Mouse (Mus musculus) thymus, postnatal 14 days (tissue): ENCODE results near the gene Dpm2.

Experiments used
- DNase-seq: peaks from one replicate; pipeline ENCODE4 v3.0.0; 2021

Gene Dpm2

DNA sequence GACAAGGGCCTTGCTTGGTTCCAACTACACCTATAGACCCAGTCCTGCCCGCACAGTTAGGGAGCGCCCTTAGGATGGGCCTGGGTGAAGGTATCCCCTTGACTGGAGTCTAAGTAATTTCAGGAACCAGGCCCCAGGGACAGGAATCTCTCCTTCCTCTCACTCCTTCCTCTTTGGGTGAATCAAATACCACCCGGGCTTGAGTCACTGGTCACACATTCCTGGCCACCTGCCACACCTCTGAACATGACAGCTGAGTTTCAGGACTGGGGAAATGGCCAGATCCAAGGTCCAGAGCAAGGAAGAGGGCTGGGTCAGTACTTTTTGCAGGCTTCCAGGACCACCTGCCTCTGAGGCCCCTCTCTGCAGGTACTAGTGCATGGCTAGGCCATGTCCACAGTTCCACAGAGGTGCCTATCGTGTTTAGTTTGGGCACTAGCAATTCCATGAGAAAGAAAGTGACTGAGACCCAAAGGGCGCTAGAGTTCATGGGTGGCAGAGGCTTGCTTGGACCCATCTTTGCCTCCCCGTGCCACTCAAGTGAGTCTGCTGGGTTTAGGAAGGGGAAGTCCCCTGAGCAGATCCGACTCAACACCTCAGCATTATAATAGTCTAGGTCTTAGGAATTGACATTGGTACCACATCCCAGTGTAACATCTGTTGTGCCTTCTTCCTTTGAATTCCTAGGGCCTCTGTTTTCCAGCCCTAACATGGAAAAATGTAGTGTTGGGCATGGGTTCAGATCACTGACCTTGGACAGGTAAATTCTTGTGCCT is 22.5 kb upstream of the Dpm2 start:
- DNase-seq = no peak

DNA sequence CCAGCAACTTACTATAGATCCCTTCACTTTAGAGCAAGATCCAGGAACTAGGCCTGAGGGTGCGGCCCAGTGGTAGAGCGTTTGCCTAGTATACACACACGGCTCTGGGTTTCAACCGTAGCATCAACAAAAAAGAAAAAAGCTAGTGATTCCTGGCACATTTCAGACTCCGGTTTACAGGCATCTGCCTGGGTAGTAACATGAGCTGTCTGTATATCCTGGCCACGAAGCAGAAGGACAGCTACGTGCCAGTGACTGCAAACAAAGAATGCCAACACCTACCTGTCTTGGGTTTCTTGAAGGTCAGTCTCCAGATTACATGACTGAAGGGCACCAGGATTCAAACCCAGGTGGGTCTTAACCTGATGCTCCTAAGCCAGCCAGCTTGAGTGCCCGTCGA is 21.5 kb upstream of the Dpm2 start:
- DNase-seq = no peak

DNA sequence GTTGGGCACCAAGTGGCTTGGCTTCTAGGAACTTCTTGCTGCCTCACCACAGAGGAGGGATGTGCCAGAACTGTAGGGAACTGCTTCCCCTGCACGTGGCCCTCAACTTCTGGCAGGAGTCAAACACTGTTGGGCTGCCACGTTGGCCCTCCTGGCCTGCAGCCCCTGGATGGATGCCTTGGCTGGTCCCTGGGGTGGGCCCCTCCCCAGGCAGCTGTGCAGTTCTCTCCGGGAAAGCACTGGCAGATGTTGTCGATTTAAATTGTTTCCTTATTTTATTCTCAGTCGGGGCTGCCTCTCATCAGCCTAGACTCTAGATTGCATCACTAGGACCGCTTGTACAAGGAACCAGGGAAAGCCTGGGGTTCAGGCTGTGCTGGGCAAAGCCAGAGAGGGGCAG is 20.9 kb upstream of the Dpm2 start:
- DNase-seq = no peak

DNA sequence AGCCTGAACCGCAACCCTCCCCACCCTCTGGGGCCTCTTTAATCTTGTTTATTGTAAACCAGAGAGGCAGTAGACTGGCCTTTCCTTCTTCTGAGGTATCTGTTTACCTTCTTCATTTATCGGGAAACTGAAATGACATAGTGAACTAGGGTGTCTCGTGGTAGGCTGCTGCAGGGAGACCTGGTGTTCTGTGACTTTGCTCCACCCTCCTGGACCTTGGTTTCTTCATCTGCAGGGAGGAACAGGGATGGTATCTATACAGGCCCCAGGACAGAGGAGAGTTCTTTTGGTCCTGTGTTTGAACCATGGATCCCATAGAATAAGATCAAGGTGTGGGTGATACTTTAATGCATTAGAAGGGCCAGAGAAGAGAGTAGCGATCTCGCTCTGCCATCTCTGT is 19.4 kb upstream of the Dpm2 start:
- no peak for DNase-seq

DNA sequence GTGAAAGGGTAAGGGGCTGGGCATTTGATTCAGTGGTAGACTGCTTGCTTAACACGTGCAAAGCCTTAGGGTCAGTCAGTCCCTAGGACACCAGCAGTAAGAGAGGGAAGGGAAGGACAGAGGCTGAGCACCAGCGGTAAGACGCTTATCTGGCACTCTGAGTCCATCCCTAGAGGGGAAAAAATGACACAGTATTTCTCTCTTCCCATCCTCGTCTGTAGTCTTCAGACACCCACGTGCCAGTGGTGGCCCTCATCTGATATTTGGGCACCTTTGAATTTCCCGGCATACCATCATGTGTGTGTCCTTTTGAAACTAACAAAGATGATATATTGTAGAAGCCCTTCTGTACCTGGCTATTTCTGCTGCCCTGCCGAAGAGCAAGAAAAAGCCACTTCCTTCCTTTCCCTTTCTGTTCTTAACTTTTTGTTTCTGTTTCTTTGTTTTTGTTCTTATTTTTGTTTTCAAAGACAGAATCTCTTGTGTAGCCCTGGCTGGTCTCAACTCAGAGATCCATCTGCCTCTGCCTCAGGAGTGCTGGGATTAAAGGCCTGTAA is 17.0 kb upstream of the Dpm2 start:
- no peak for DNase-seq

DNA sequence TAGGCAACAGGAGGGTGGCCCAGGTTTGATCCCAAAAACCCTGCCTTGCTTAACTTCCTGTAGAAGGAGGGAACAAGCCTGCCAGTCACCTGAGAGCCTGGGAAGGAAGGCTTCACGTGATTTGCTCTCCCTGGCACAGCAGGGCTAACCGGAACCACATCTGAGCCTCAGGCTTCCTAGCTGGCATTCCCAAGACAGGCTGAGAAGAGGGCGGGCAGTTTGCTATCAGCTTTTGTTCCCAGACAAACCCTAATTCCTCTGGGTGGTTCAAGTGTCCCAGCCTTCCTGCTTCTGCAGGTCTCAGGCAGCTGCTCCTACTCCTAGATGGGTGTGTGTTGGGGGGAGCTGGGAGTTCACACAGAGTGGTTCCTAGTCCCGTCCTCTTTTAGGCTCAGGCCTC is 15.2 kb upstream of the Dpm2 start:
- no peak for DNase-seq

DNA sequence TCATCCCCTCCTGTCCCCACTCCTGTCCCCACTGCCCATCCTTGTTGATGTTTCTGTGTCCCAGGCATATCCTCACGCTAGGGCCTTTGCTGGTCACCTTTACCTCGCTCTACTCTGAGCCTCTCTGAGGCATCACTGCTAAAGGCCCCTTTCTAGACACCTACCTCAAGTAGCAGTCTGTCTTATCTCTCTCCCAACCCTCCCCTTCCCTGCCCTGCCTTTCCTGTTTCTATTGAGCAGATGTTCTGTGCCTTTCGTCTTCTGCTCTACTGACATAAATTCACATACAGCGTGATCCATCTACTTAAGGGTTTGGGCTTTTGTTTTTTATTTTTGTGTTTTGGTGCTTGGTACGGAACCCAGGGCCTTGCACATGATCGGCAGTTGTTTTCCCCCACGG is 14.6 kb upstream of the Dpm2 start:
- peak; percentile 59 for DNase-seq

DNA sequence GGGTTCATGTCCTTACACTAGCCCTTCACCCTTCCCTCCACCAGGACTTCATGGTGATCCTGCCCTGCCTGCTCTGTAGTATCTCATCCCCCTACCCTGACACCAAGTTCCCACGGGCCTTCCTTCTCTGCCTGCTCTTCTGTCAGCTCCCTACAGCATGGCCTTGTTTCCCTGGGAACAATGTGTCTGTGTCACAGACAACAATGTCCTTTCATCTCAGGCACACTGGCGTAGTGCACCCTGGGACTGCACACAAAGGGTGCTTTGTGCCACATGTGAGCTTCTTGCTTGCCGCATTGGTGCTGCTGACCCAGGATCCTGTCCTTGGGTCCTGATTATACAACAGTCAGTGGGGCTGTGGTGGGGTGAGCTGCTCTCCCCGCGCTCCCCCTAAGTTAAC is 11.1 kb upstream of the Dpm2 start:
- DNase-seq = no peak

DNA sequence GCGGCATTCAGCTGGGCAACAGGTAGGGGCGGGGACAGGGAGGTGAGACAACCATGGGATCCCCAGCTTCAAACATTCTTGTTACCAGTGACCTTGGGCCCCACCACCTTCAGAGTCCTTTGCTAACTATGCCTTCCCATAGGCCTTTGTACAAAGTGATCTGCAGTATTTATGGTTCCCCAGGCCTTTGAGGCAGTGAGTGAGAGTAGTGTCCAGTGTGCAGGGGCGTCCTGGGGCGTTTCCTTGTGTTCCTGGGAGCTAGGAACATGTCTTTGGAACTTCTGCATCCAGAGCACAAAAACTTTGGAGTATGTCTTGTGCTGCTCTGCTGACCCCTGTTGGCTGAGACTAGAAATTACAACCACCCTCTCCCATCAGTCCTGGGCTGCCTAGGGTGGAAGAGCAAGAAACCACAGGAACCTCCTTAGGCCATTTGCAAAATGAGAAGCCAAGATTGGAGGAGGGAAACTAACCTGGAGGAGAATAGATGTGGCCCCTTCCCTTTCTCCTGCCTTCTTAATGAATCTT is 4.1 kb upstream of the Dpm2 start:
- peak; percentile 75 for DNase-seq

DNA sequence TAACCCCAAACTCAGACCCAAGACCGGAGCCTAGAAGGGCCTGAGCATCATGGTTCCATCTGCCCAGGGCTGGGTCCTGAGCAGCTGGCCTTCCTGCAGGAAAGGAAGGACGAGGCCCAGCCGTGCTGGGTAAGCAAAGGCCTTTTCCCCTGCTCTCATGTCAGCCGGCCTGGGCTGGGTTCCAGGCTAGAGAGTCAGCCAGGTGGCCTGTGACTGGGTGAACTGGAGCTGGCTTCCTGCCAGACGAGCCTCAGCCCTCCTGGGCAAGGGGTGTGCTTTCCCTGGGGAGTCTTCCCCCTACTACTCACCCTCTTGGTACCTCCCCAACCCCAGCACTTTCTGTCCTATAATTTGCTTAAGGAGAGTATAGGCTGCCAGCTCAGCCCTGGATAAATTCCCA is 2.5 kb upstream of the Dpm2 start:
- no peak for DNase-seq

DNA sequence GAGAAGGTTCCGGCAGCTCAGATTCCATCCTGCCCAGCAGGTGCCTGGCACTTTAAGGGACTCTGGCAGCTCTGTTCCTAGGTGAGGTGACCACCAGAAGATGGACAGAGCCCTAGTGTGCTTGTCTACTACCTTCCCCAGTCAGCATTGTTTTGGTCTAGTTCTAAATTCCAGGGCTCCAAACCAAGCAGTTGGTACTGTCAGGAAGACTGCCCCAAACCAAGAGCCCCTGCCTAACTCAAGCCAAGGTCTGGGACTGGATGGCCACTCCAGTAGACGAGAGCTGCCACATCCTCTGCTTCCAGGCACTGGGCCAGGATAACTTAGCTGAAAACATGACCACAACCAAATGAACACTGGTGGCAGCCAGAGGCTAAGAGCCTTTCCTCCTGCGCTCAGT is 1.7 kb upstream of the Dpm2 start:
- DNase-seq = no peak

DNA sequence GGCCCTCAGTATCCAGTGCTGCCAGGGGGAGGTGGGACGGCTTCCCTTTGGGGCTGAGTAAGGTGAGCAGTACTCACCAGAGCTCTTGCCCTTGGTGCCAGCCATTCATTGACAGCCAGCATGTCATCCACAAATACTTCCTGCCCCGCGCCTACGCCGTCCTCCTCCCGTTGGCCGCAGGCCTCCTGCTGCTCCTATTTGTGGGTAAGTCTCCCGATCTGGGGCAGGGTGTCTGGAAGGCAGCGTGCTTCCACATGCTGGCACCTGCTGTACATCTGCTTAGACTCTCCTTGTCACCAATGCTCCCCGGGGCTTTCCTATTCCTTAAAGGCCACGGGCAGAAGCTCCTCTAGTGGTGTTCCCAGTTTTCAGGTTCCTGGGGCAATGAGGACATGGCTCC is 1.5 kb downstream of the Dpm2 start:
- no peak for DNase-seq

DNA sequence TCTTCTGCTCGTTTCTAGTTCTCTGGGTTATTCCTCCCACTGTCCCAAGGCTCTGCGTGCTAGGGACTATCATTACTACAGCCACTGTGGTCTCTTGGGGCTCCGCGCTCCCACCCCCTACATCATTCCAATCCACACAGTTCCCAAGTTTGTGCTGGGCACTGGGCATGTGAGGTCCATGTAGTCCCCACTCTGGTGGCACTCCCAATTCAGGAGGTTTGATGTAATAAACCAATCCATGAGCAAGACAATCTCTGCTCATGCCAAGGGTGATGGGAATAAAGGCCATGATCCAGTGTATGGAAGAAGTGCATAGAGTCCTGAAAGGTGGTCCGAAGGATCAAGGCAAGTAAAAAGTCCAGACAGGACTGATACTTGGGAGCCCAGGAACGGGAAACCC is 3.8 kb downstream of the Dpm2 start, which contains the start of gene Pip5kl1:
Gene Pip5kl1 (plus strand): TSS at position 301 of the 400 bp plus-strand sequence.
- no peak for DNase-seq

DNA sequence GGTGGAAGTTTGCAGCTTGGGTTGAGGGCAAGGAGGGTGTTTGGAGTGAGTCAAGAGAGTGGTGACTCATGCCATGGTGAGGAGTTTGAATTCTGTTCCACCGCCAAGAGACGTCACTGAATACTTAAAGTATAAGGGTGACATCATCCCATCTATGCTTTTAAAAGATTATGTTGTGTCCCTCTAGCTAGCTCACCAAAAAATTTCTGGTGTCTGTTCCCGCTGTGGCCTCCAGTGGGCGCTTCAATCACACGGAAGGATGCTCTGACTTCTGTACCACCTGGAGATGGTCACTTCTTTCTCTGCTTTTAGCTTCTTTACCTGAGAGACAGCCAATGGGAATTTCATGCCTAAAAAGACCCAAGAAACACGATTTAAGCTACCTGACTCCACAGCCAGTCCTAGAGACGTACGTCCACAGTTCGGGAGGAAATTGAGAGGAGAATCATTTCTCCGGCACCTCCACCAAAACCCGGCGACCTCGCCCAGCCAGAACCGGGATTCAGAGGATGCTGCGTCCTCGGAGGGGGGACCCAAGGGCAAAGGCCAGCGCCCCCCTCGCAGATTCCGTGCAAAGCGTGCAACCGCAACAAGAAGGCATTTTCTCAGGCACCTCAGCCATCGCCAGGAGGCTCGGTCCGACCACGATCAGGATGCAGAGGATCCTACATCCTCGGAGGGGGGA is 4.4 kb downstream of the Dpm2 start:
- DNase-seq = peak; percentile 72

DNA sequence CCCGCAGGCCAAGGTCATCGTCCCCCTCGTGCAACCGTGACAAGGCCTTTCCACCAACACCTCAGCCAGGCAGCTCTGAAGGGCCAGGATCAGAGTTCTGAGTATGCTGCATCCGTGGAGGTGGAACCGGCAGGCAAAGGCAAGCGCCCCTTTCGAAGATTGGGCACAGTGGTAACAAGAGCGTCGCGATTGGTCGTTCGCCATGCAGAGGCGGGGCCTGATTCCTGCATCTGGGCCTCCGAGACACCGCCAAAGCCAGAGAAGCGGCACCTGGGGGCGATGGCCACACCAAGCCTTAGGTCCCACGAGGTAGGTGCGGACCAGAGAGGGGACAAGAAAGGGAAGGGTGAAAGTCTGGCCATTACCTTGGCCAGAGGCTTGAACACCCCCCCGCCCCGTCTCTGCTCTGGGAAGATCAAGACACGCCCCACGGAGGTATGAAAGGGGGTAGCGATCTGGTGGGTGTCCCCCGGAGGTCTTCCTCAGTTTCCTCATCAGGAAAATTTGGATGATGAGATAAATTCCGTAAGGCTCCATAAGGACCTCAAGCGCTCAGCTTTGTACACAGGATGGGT is 5.0 kb downstream of the Dpm2 start, which contains the start of gene 9430097D07Rik:
Gene 9430097D07Rik (minus strand): TSS at position 99 of the 575 bp plus-strand sequence.
- peak; percentile 74 for DNase-seq

DNA sequence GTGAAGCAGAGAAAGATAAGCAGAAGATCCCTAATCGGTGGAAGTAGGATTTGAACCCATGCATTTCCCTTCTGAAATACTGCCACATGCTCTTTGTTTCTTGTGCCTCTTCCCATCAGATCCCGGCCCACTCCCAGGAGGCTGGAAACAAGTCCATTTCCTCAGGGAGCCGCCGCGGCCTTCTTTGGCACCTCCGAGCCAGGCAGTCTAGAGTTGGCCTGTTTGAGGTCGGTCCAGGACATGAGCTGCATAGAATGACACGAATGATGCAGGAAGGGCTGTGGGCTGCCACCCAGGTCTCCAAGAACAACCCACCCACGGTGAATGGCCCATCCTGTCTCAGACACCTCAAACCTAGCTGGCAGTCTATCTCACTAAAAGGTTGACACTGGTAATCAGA is 5.9 kb downstream of the Dpm2 start:
- no peak for DNase-seq

DNA sequence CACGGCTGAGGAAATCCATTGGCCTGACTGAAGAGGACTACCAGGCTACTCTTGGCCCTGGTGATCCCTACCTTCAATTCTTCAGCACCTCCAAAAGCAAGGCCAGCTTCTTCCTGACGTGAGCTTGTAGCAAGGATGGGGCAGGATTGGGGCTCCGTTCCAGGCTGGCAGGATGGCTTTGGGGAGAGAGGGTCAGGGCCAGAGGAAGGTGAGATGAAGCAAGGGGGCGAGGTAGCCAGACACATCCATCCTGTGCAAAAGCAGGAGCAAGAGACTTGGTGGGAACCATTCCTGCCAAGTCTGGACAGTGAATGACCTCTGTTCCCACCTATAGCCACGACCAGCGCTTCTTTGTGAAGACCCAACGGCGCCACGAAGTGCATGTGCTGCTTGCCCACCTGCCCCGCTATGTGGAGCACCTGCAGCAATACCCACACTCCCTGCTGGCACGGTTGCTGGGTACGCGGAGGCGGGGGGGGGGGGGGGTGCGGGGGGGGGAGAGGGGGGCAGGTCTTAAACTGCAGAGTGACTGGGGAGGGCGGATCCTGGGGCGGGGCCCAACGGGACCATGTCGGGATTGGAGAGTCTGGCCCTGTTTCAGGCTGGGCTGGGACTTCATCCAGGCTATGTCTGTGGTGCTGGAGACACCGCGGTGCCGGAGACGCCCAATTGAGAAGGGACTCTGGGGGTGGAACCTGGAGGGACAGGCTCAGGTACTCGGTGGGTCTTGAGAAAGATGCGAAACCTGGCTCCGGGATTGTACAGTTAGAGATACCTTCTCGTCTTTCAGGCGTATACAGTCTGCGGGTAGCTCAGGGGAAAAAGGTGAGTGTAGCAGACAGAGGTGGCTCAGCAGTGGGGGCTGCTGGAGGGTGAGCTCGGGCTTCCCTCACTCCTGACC is 7.7 kb downstream of the Dpm2 start:
- DNase-seq = no peak

DNA sequence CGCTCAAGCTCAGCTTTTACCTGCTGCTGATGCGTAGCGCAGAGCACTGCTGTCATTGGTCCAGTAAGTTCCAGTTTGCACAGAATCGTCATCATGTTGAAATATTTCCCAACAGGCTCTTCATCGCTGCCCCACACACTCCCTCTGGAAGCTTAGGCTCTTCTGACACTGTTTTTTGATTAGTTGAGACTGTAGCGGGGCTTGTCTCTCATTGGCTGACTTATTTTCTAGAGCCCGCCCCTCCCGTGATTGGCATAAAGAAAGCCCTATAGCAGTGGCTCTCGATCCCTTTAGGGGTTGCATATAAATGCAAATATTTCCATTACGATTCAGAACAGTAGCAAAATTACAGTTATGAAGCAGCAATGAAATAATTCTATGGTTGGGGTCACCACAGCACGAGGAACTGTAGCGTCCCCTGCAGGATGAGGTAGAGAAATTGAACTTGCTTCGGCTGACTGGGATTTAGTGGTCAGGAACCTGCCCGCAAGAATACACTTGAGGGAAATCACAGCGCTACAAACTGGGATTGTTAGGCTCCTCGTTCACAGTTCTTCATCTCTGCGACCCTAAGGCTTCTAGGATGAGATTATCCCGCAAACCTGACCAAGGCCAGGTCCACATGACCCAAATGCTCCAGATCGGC is 10.9 kb downstream of the Dpm2 start:
- DNase-seq = peak; percentile 33

DNA sequence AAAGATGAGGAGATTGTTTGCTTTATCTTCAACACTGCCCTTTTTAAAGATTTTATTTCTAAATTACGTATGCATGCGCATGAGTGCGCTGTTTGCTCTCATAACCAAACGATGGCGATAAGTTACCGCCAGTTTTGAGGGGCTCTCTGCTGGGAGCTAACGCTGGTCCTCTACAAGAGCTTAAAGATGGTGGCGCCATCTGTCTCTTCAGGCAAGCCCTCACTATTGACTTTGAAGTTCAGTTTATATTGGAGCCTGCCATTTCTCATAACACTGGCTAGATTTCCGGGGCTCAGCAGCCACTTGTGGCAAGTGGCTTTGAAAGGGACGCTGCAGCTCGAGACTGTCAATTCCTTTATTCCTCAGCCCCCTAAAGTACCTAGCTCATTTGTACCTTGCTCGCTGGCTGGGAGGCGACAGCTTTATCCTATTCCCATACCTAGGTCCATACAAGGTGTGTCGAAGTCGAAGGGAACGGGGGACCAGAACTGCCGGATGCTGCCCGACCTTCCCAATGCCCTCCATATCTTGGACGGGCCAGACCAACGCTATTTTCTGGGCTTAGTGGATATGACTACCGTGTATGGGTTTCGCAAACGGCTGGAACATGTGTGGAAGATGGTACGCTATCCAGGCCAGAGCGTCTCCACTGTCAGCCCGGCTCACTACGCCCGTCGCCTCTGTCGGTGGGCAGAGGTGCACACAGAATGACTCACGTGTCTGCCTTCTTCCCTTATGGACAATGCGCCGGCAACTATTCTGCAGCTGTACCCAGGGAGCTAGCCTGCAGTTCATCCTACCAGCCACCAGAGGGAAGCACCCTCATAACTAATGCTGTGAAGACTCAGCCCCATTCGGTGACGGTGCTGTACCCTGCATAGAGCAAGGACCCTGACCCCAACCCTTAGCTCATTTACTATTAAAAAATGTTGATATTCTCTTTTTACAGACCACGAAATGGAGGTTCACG is 12.5 kb downstream of the Dpm2 start:
- DNase-seq = peak; percentile 83

DNA sequence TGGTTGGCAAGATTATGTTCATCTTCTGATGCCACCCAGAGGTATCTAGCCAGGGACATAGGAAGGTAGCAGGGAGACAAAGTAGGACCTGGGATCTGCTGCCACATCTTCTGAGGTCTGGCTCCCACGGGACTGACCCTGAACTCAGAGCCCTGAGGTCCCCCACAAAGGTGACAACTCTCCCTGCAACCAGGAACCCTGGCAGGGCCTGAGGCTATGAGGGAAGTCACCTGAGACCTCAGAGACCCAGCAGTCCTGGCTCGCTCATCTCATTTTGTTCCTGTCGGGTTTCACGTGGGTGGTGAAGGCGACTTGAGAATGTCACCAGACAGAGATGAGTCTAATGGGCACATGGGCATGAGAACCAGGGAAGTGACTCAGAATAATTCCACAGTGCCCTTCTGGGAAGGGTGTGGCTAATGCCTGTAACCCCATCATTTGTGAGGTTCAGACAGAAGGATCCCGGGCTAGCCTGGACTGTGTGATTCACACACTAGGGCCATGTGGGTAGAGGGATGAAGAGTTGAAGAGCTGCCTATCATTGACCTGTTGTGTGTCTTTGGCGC is 14.6 kb downstream of the Dpm2 start:
- DNase-seq = no peak
